Mouse (Mus musculus) activated CD4-positive, CD25-positive, alpha-beta regulatory T cell, adult 4 months (primary cell): ENCODE data around the gene Gm20521. TPM values are rescaled to one million over a fixed set of nuclear protein-coding genes. Genes with fewer than 3 reads are reported as not detected.
"Not testable (repeated sequence)": the region's sequence is repeated elsewhere in the genome, so short reads cannot be mapped to it uniquely, and the experiment has no call there.

Experiments
- ATAC-seq: one replicate; pipeline ENCODE4 v1.8.0; 2017
- polyA plus RNA-seq, 2 experiments: library from polyadenylated mRNA; unstranded; fragments of 100-300 nt; shearing (Covaris generic); gene quantifications; one replicate each; pipeline ENCODE4 v1.2.1; 2017

Gene Gm20521
- polyA plus RNA-seq, 2 experiments from 2014 or later: not detected

DNA sequence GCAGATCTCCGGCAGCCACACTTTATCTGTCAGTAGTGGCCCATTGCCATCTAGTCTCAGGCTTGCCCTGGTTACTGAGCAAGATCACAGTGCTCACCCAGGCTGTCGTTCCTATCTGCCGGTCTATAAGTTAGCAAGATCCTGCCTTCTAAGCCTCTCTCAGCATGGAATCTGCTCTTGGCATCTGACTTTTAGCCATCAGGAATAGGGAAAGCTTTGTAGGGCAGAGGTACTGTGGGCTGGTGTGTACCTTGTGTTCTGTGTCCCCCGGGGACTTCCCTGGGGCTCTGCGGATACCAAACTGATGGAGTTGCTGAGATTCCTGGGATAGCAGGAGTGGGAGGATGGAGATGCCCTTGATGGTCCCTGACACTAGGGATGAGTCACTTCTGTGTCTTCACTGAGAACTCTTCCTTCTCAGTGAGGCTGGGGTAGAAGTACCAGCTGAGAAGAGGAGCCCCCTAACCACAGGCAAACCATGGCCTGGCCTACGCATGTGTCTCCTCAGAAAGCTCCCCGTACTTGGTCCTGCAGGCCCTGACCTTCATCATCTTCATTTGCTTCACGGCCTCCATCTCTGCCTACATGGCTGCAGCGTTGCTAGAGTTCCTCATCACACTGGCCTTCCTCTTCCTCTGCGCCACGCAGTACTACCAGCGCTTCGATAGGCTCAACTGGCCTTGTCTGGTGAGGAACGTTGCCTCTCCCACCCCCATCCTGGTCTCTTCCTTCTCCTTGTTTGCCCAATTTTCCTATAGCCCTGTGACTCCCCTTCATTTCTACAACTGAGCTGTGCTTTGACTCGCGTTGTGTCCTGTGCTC, 54.3 kb downstream of the Gm20521 start:
- no peak for ATAC-seq

DNA sequence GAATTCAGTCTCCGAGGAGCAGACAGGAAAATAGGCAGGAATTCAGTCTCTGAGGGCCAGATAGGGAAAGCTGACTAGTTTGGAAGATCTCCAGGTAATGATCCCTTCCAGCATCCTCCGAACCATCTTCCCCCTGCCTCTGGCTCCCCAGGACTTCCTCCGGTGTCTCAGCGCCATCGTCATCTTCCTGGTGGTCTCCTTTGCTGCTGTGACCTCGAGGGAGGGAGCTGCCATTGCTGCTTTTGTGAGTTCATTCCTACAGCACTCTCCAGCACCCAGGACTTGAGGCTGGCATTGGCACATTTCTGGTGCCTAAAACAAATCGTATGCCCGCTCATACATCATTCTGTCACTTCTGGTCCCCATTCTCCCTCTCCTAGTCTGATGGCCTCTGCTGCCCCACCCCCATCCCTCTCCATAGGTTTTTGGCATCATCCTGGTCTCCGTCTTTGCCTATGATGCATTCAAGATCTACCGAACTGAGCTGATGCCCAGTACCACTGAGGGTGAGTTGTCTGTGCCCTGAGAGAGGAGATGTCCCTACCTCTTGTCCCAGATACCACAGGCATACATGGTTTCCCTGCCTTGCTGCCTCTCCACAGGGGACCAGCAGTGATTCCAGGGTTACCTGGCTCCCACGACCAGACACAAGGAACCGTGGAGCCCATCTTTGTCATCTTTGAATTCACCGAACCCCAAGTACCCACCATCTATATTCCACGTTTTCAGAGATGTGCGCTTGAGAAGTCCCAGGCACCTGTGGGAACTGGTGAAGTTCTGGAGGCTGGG, 55.4 kb downstream of the Gm20521 start:
- no peak for ATAC-seq

DNA sequence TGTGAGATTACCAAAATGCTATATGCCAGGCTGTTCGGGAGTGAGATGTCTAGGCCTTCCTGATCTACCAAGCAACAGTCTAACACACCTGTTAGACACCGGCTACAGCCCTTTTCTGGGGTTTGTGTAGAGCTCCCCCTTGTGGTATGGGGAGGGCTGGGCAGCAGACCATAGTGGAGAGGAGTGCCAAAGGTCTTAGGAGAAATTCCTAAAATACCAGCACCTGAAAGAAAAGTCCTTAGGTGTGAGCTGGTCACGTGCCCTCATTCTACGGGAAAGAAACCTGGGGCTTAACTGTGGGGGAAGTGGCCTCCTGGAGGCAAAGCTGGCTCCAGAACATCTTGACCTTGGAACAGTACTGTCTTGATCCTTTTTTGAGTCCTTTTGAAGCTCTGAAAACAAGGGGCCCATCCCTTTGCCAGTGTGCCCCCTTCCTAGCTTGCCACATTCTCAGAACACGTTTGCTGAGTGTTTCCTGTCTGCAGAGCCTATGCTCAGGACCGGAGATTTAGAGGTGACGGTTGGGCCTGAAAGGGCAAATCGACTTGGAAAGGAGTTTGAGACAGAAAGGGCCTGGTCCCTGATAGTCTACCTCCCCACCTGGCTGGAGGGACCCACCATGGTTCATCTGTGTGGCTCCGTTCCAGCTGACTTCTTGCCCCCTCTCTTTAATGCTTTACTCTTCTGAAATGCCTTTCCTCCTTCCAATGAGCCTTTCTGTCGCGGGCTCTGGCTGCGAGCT, 56.4 kb downstream of the Gm20521 start:
- ATAC-seq: no peak

DNA sequence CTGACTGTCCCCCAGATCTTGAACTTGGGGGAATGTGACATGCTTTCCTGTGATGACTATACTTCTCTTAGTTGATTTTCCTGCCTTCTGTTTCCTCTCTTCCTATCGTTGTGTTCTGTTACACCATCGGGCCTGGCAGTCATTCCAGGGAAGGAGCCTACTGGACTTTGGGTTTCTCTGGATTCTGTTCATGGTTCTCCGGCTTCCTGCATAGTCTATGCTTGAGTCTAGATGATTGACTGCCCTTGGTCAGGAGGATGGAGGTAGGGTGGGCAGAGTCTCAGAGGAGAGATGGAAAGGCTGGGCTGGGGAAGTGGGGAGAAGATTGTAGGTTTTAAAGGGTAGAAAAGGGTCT, 56.9 kb downstream of the Gm20521 start:
- no peak for ATAC-seq

DNA sequence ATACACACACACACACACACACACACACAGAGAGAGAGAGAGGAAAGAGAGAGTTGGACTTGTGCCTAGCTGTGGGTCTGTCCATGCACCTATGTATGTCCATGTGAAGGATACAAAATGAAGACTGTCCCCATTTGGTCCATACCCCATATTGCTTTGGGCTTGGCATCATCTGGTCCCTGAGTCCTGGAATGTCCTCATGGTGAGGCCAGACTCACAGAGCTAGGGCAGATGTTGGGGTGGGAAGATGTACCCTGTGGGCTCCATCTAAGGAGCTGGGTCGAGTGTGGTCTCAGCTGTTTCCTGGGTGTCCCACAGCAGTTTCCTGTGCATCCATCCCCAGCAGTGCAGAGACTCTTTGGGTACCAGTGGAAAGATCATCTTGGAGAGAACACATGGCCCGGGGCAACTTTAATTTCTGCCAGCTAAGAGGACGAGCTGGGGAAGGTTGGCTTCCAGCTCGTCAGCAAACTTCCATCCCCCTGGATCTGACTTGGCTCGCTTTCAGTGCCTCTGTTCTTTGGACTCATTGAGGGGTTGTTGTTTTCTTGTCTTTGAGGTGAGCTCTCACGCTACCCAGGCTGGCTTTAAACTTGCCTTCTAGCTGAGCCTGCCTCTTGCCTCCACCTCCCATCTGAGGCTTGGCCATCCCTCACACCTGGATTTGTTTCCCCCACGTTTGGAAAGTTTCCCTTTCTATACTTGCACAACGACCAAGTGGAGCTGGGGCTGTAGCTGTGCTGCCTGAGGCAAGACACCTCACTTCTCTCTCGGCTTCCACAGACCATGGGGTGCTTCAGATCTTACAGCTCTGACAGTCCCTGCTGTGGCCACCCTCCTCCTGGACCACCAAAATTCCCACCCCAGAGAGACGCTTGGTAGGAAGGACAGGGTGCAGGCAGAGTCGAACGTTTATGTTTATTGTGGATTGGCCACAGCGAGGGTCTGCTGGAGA, 58.1 kb downstream of the Gm20521 start:
- no peak for ATAC-seq

DNA sequence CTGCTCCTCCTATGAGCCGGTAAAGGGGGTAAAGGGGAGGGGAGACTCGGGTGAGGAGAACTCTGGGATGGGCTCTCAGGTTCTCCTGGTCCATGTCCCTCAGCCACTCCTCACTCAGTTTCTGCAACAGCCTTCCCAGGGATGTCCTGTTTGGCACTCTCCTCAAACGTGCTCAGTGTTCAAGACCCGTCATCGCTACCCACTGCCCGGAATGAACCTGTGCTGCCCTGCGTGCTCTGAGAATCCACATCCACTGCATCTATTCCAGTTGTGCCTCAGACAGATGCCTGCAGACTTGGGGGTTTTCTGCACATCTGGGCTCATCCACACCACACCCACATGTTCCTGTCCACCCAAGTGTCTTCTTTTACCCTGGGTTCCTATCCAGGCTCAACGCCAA, 59.2 kb downstream of the Gm20521 start:
- ATAC-seq: no peak

DNA sequence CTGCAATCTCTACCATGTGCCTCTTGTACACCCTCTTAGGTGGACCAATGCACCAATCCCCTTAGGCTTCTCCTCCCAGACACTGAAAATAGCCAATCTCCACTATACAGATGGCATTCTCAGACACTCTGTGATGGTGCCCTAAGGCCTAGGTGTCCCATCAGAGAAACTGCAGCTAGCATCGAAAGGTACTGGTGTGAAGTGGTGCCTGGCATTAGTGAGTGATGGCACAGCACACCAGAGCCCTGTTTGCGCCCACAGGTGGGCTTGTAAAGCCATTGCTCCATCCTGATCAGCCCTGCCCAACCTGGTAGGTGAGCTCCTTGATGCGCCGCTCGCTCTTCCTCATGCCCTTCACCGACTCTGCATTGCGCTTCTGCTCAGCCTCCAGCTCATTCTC, 60.7 kb downstream of the Gm20521 start:
- no peak for ATAC-seq

DNA sequence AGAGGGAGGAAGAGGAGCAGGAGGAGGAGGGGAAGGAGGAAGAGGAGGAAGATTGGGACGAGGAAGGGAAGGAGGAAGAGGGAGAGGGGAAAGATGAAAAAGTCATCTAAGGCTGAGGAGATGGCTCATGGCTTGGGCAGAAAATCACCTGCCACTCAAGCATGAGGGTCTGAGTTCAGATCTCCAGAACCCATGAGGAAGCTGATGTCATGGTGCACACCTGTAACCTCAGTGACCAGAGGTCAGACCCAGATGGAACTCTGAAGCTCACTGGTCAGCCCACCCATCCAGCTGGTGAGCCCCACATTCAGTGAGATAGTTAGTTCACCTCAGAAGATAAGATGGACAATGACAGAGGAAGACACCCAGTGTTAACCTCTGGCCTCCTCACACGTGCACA, 61.7 kb downstream of the Gm20521 start:
- ATAC-seq: no peak

DNA sequence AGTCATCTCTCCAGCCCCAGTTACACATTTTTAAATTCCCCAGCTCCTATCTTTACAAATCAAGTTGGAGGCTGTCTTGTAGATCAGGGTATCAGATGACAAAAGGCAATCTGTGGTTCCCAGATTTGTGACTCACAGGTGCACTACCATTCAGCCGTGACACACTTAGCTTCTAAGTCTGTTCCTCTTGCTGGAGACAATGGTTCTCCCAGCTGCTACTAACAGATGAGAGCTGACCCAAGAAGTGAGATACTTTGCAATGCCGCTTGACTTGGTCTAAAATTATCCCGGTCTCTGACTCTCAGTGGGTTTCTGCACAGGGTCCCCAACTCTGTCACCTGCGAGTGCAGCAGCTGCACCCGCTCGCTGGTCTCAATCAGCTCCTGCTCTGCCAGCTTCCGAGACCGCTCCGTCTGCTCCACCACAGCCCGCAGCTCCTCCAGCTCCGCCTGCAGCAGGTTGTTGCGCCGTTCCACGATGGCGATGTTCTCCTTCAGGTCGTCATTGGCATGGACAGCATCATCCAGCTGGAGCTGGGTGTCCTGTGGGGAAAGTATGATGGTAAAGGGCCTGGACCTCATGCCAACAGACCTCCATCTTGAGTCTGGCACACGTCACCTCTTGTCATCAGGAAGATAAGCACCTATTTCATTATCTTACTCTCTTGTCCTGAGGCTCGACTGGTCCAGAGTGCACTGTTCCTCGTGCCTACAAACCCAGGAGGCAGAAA, 62.9 kb downstream of the Gm20521 start:
- no peak for ATAC-seq

DNA sequence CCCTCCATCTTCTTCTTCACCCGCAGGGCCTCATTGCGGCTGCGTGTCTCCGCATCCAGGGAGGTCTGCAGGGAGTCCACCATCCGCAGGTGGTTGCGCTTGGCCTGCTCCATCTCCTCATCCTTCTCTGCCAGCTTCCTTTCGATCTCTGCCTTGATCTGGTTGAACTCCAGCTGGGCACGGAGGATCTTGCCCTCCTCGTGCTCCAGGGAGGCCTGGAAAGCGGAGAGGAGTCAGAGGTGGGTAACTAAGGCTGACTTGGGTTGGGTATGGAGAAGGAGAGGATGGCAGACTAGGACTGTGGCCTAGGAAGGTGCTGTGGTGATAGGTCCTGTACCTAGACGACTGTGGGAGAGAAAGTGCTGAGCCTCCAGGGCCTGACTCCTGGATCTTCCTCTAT, 63.8 kb downstream of the Gm20521 start:
- not testable (repeated sequence) for ATAC-seq

Other genes starting within 250 kb of the Gm20521 start
- gene Gm17606, start 242.5 kb upstream of the Gm20521 start, polyA plus RNA-seq: not detected
- gene Cdh24, start 242.1 kb upstream of the Gm20521 start, polyA plus RNA-seq: under 1 TPM; 0.16 to 0.31 TPM
- gene 1700123O20Rik, start 197.2 kb upstream of the Gm20521 start, polyA plus RNA-seq: 10 to 100 TPM; 91.8 to 93.8 TPM
- 100 to 1,000 TPM; 136 to 148 TPM for gene Acin1, start 196.5 kb upstream of the Gm20521 start, polyA plus RNA-seq
- not detected for gene Gm29776, start 184.6 kb upstream of the Gm20521 start, polyA plus RNA-seq
- not detected for gene Cebpe, start 171.3 kb upstream of the Gm20521 start, polyA plus RNA-seq
- gene Slc7a8, start 101.5 kb upstream of the Gm20521 start, polyA plus RNA-seq: not detected
- gene Rnf212b, start 69.3 kb upstream of the Gm20521 start, polyA plus RNA-seq: not detected
- gene Homez, start 12.5 kb upstream of the Gm20521 start, polyA plus RNA-seq: 1 to 10 TPM; 5.1 to 8.0 TPM
- under 1 TPM in 1 of 2 experiments, not detected in 1; 0.93 TPM for gene Ppp1r3e, start 5.9 kb upstream of the Gm20521 start, polyA plus RNA-seq
- 1 to 10 TPM; 1.5 to 2.4 TPM for gene Bcl2l2, start 64 bp upstream of the Gm20521 start, polyA plus RNA-seq
- gene Pabpn1, start 9.1 kb downstream of the Gm20521 start, polyA plus RNA-seq: 10 to 100 TPM; 22.8 to 30.8 TPM
- gene Slc22a17, start 29.7 kb downstream of the Gm20521 start, polyA plus RNA-seq: 1 to 10 TPM in 1 of 2 experiments, under 1 TPM in 1; 0.52 to 1.1 TPM
- not detected for gene Efs, start 42.7 kb downstream of the Gm20521 start, polyA plus RNA-seq
- not detected for gene Il25, start 49.3 kb downstream of the Gm20521 start, polyA plus RNA-seq
- under 1 TPM in 1 of 2 experiments, not detected in 1; 0.50 TPM for gene Cmtm5, start 52.8 kb downstream of the Gm20521 start, polyA plus RNA-seq
- not detected for gene Myh6, start 83.5 kb downstream of the Gm20521 start, polyA plus RNA-seq
- not detected for gene Gm17428, start 93.5 kb downstream of the Gm20521 start, polyA plus RNA-seq
- gene Myh7, start 111.2 kb downstream of the Gm20521 start, polyA plus RNA-seq: not detected
- 100 to 1,000 TPM; 158 to 174 TPM for gene Ngdn, start 132.0 kb downstream of the Gm20521 start, polyA plus RNA-seq
- 1 to 10 TPM; 5.4 to 5.5 TPM for gene Zfhx2, start 208.9 kb downstream of the Gm20521 start, polyA plus RNA-seq
- gene Thtpa, start 211.3 kb downstream of the Gm20521 start, polyA plus RNA-seq: 10 to 100 TPM in 1 of 2 experiments, 1 to 10 TPM in 1; 9.6 to 11.9 TPM
- gene Ap1g2, start 223.2 kb downstream of the Gm20521 start, polyA plus RNA-seq: 100 to 1,000 TPM in 1 of 2 experiments, 10 to 100 TPM in 1; 99.1 to 102 TPM
- not detected for gene Jph4, start 233.5 kb downstream of the Gm20521 start, polyA plus RNA-seq